Mouse (Mus musculus) stomach, embryonic 16.5 days (tissue): ENCODE measurements around the gene Add3. TPM values are rescaled to one million over a fixed set of nuclear protein-coding genes. Genes with fewer than 3 reads are reported as not detected.
A peak's percentile ranks its signal among the peaks of the same experiment; 100 is the strongest.

Experiments used
- ATAC-seq: fragments of 200-750 bp; cut with Nextera tagmentation; 2 replicates; pipeline ENCODE4 v1.8.0; 2017; ENCODE audit warnings: moderate number of reproducible peaks, moderate TSS enrichment; ENCODE audit not compliant: insufficient read depth, low FRiP score
- H3K27ac ChIP-seq: fragments of 300-500 bp; sonication (generic); 2 replicates; pipeline ENCODE4 v1.5.1; 2014; ENCODE audit warnings: low read length
- H3K27me3 ChIP-seq: fragments of 300-500 bp; sonication (generic); 2 replicates; pipeline ENCODE4 v1.6.1; 2014; ENCODE audit warnings: low read length, control low read depth, mixed read lengths; ENCODE audit not compliant: control insufficient read depth, insufficient read depth
- H3K36me3 ChIP-seq: fragments of 300-500 bp; sonication (generic); 2 replicates; pipeline ENCODE4 v1.6.1; 2014; ENCODE audit warnings: low read length; ENCODE audit not compliant: control insufficient read depth, insufficient read depth
- H3K4me1 ChIP-seq: fragments of 300-500 bp; sonication (generic); 2 replicates; pipeline ENCODE4 v1.6.1; 2014; ENCODE audit warnings: low read length, control low read depth, mixed read lengths; ENCODE audit not compliant: control insufficient read depth, insufficient read depth
- H3K4me2 ChIP-seq: fragments of 300-500 bp; sonication (generic); 2 replicates; pipeline ENCODE4 v1.6.1; 2014; ENCODE audit warnings: low read depth, low read length, mixed read lengths
- H3K4me3 ChIP-seq: fragments of 300-500 bp; sonication (generic); replicated peaks from 2 replicates; pipeline ENCODE4 v1.5.1; 2014; ENCODE audit warnings: mild to moderate bottlenecking, low read length
- H3K9ac ChIP-seq: fragments of 300-500 bp; sonication (generic); 2 replicates; pipeline ENCODE4 v1.6.1; 2014; ENCODE audit warnings: low read length
- H3K9me3 ChIP-seq: fragments of 300-500 bp; sonication (generic); replicated peaks from 2 replicates; pipeline ENCODE4 v1.6.1; 2016; ENCODE audit warnings: low read length, control low read depth; ENCODE audit not compliant: control insufficient read depth
- WGBS: fragments of 180-500 bp; shearing (Covaris S2); extraction: QIAGEN DNeasy Blood & Tissue Kit; methylation state at CpG from one replicate; pipeline ENCODE4 v1.1.7; 2014; 5-methylcytosine and 5-hydroxymethylcytosine counted together
- polyA plus RNA-seq: library from polyadenylated mRNA; unstranded; fragments of >200 nt; fragmentation: Nextera tagmentation; extraction: Ambion mirVana; gene quantifications from 2 replicates; pipeline ENCODE4 v1.2.1, GENCODE M21; 2015

Gene Add3
- polyA plus RNA-seq, 1 experiment from 2014 or later: 82.6 TPM

DNA sequence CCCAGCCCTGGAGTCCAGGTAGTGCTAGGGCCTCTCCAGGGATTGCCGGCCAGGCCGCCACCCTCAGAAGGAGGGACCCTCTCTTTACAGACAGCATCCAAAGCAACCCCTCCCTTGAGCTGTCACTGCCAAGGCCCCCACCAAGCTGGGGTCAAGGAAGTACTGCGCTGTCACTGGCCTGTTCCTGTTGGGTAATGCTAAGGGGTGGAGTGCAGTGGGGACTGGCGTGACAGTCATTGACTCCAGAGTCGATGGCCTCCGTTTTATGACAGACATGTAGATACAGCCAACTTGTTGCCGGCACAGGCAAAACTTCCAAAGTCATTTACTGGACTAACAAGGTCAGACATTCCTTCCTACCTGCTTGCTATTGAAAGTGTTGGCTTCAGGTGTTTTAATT is 110.8 kb downstream of the Add3 start:
- Histone ChIP-seq H3K36me3 (0 out of 2 replicates have a peak, but pooled peaks cover 3% of the 10 kb centered on the region), H3K4me1 (no peaks in the 10 kb centered on the region), H3K9me3 (no peaks in the 10 kb centered on the region), H3K27me3 (no peaks in the 10 kb centered on the region), H3K9ac (no peak overlapping the region), H3K27ac (no peak overlapping the region), H3K4me2 (no peak overlapping the region), H3K4me3 (no peak overlapping the region)
- 75% methylated on average over 7 of the region's 7 CpGs for WGBS
- no peak for ATAC-seq

DNA sequence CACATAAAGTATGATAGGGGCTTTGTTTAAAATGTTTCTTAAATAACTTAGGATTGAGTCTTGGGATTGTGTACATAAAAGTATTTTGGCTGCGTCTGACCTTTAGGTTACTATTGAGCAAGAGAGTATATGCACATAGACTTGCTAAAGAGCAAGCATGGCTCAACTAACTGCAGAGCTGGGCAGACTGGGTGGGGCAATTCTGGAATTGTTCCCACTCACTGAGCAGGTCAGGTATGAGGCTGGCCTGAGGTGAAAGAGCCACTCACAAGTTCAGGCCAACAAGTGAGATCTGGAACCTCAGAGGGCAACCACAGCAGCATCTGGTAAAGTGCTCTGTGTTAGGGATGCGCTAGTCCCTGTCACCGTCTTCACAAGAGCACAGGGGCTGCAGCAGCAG is 111.4 kb downstream of the Add3 start:
- ATAC-seq: no peak
- Histone ChIP-seq H3K9me3 (no peaks in the 10 kb centered on the region), H3K4me2 (no peak overlapping the region), H3K36me3 (no peaks in the 10 kb centered on the region), H3K9ac (no peak overlapping the region), H3K27ac (no peak overlapping the region), H3K4me3 (no peak overlapping the region), H3K27me3 (no peaks in the 10 kb centered on the region), H3K4me1 (no peaks in the 10 kb centered on the region; the same call in 1 of the 2 replicates)
- WGBS: 83% methylated on average over 3 of the region's 3 CpGs

DNA sequence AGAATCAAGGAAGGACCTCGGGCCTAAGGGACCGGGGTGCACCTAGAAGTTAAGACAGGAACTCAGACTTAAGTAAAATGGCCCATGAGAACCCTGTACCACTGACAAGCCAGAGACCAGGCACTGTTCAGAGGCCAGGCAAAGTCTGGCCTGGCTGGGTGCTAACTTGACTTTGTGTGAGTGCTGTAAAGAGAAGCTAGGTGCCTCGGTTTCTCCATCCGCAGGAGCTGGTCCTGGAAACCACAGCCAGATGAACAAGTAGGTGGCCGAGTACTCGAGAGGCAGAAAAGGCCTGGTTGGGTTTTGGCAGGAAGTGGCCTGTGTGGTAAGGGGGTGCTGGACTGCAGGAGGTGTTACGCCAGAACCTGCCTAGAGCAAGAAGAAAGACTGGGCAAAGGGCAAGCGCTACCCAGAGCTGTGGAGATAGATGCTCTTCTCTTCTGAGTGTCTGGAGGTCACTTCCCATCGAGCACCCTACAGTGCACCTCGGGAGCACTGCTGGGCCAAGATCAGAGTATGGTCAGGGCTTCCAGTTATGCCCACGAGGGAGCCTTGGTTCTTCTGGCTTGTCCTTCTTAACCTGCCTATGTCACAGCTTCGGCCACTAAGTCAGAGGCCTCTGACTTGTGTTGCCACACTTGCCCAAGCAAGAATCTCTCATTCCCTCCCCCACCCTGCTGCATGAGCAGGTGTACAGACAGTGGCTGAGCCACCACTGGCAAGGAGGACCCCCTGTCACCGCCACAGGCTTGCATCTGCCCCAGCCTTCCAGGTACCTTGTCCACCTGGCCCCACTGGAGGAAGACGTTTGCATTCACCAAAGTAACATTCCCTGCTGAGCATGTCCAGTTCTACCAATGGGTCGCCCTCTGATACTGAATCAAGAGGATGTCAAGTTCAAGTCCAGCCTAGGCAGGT is 112.1 kb downstream of the Add3 start:
- Histone ChIP-seq H3K27me3 (no peaks in the 10 kb centered on the region), H3K36me3 (no peaks in the 10 kb centered on the region), H3K9me3 (no peaks in the 10 kb centered on the region), H3K9ac (no peak overlapping the region), H3K4me1 (no peaks in the 10 kb centered on the region; the same call in 1 of the 2 replicates), H3K4me2 (no peak overlapping the region), H3K27ac (no peak overlapping the region), H3K4me3 (no peak overlapping the region)
- 85% methylated on average over 15 of the region's 15 CpGs for WGBS
- ATAC-seq: no peak

DNA sequence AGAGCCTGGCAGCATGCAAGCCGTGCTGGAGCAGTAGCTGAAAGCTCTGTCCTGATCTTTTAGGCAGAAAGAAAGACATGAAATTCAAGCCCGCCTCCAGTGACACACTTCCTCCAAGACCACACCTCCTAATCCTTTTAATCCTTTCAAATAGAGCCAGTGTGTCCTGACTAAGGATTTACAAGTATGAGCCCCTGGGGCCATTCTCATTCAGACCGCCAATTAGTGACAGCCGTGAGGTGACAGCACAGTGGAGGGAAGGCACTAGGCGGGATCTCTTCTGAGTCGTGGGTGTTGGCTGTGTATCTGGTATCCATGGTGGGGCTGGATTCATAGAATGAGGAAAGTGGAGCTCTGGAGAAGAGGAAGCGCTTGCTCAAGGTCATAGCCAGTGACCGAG is 116.1 kb downstream of the Add3 start:
- no peak for ATAC-seq
- H3K27ac ChIP-seq: no peak overlapping the region
- H3K9me3 ChIP-seq: no peaks in the 10 kb centered on the region
- no peak overlapping the region for H3K4me3 ChIP-seq
- no peak overlapping the region for H3K4me2 ChIP-seq
- no peaks in the 10 kb centered on the region; the same call in 1 of the 2 replicates for H3K4me1 ChIP-seq
- 91% methylated on average over 8 of the region's 8 CpGs for WGBS
- no peaks in the 10 kb centered on the region for H3K36me3 ChIP-seq
- no peak overlapping the region for H3K9ac ChIP-seq
- H3K27me3 ChIP-seq: no peaks in the 10 kb centered on the region

DNA sequence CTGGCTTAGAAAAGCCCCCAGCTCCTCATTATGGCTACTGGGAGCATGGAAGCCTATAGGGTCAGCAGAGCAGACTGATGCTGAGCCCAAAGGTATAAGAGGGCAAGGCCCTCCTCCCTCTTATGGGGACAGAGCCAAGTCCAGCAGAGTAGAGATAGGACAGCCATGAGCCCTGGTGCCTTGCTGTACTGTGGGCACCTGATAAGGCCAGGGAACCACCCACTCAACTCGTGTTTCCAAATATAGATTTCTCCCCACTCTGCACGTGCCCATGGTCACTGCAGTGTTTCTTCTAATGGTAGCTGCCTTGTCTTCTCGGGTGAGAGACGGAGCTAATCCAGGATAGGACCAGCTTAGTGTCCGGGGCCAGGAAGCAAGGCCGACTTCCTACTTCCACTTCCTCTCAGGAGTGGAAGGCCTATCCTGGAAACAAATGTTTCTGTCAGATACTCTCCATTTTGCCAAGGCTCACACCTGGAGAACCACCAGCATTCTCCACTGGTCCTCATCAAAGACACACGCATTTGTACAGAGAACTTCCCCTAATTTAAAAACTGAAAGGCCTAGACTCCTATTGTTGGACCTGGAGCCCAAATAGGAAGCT is 116.8 kb downstream of the Add3 start:
- H3K27ac ChIP-seq: no peak overlapping the region
- WGBS: 67% methylated on average over 7 of the region's 7 CpGs

DNA sequence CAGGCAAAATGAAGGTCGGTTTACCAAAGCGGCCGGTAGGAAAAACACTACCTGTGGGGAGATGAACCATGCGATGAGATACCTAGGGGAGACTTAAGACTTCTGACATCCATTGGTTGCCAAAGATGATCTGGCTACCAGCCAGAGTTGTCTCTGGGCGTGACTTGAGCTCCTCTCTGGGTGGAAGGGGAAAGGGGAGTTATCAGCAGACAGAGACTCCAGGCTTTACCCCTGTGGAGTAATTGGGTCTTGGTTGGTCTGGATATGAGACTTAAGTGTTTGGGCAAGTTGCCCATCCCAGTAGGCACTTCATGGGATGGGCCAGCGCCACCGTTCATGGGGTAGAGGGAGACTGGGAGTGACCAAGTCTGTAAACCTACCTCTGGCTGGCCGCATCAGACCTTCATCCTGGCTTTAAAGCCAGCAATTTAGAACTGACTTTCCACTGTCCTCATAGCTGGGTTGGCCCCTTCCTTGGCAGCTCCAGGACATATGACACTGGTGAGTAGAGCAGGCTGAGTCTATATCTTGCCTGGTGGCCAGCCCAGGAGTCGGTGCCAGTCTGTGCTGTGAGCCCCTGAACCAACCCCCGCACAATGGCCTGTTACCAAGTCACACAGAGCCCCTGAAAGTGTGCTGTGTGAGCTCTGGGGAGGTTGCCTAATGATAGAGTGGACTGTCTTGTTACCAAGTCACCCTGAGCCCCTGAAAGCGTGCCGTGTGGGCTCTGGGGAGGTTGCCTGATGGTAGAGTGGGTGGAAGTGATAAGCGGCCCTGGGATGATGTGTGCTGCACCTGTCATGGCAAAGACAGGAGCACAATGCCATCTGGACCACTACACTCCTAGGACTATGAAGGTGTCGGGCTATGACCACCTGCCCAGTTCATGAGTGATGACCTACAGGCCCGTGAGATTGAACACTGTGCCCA is 117.7 kb downstream of the Add3 start:
- H3K4me3 ChIP-seq: no peak overlapping the region
- 84% methylated on average over 15 of the region's 15 CpGs for WGBS
- no peak overlapping the region for H3K9ac ChIP-seq
- no peaks in the 10 kb centered on the region for H3K9me3 ChIP-seq
- H3K27ac ChIP-seq: no peak overlapping the region
- ATAC-seq: no peak
- no peaks in the 10 kb centered on the region for H3K36me3 ChIP-seq
- no peak overlapping the region for H3K4me2 ChIP-seq
- no peaks in the 10 kb centered on the region for H3K27me3 ChIP-seq
- H3K4me1 ChIP-seq: no peaks in the 10 kb centered on the region; the same call in 1 of the 2 replicates

More for the DNA sequence above, 116.8 kb downstream of the Add3 start:
- Histone ChIP-seq H3K9me3 (no peaks in the 10 kb centered on the region), H3K27me3 (no peaks in the 10 kb centered on the region), H3K4me3 (no peak overlapping the region), H3K36me3 (no peaks in the 10 kb centered on the region), H3K4me1 (no peaks in the 10 kb centered on the region; the same call in 1 of the 2 replicates), H3K4me2 (no peak overlapping the region), H3K9ac (no peak overlapping the region)
- ATAC-seq: peak; percentile 63

DNA sequence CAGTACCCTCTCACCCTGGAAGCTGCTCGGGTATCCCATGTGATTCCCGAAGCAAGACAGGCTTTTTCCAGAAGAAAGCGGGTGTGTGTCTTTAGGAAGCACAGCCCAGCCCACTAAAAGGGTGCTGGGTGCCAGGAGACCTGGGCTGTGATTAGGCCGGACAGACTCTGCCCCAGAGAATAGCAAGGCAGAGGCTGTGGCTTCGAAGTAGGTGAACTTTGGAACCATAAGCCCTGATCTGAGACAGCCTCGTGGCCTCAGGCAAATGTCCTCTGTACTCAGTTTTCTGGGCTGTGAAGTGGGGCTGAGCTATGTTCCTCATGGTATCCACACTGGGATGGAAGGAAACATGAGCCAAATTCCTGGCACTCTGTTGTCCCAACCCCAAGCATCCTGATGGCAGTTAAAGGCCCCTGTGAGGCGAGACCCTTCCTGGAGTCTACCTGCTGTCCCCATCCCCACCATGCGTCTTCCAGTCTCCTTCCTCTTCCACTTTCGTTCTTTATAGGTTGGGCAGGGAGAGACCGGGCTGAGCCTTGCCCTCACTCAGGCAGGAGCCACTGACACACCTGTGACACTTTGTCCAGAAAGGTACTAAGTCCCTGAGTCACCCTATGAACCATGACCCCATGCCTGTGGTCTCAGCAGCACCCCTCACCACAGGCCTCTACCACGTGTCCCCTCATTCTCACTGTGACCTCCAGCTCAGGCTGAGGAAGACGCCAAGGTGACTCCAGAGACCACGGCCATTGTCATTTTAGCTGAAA is 118.7 kb downstream of the Add3 start:
- no peak for ATAC-seq
- Histone ChIP-seq H3K4me2 (no peak overlapping the region), H3K27me3 (no peaks in the 10 kb centered on the region), H3K36me3 (no peaks in the 10 kb centered on the region), H3K4me1 (no peaks in the 10 kb centered on the region; the same call in 1 of the 2 replicates), H3K4me3 (no peak overlapping the region), H3K9me3 (no peaks in the 10 kb centered on the region), H3K27ac (no peak overlapping the region), H3K9ac (no peak overlapping the region)
- WGBS: 82% methylated on average over 13 of the region's 13 CpGs

DNA sequence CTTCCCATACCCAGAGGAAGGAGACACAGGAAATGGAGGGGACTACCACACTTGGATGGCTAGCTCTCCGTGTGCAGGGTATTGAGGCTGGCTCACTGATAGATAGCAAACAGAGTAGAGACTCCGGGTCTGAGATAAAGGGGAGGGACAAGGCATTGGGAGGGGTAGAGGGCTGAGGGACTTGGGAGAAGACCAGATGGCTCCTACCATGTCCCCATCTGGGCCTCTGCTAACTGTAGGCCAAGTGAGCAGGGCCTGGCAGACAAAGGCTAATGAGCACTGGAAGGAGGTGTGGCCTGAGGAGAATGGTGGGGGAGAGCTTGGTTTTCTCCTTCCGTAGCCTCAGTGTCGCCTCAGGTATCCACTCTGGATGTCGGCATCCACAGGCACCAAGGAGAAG is 119.3 kb downstream of the Add3 start:
- 58% methylated on average over 5 of the region's 5 CpGs for WGBS
- Histone ChIP-seq H3K27me3 (no peaks in the 10 kb centered on the region), H3K9ac (no peak overlapping the region), H3K9me3 (no peaks in the 10 kb centered on the region), H3K4me1 (no peaks in the 10 kb centered on the region; the same call in 1 of the 2 replicates), H3K36me3 (no peaks in the 10 kb centered on the region), H3K4me3 (no peak overlapping the region), H3K4me2 (no peak overlapping the region), H3K27ac (no peak overlapping the region)
- ATAC-seq: no peak
